Mouse (Mus musculus) gastrocnemius, postnatal 10 days (tissue): ENCODE data around the gene Atxn2l. TPM values are rescaled to one million over a fixed set of nuclear protein-coding genes. Genes with fewer than 3 reads are reported as not detected.
A peak's percentile ranks its signal among the peaks of the same experiment; 100 is the strongest.
"Not testable (repeated sequence)": the region's sequence is repeated elsewhere in the genome, so short reads cannot be mapped to it uniquely, and the experiment has no call there.

Experiments
- DNase-seq: peaks from one replicate; pipeline ENCODE4 v3.0.0; 2021; ENCODE audit warnings: mixed read lengths
- total RNA-seq, 2 experiments: library from RNA; stranded (reverse); gene quantifications; 2 replicates each; pipeline ENCODE4 v1.2.3; 2021

The Atxn2l gene
- total RNA-seq, 2 experiments from 2014 or later, result 33.6 to 45.6 TPM

DNA sequence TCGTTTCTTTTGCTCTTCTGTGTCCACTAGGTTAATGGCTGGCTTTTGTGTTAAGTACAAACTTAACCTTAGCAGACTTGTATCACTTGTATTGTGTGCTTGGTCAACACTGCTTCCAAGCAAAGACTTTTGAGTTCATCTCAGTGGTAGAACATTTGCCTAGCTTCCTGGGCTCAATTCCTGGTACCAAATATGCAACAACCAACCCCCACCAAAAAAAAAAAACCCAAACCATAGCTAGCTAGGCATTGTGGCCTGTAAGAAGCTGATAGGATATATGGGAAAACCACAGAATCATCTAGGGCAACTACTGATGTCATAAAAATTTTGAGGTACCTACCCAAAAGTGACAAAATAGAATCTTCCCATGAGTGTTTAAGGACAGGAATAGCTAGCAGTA lies 12.2 kb downstream of the Atxn2l start:
- no peak for DNase-seq

DNA sequence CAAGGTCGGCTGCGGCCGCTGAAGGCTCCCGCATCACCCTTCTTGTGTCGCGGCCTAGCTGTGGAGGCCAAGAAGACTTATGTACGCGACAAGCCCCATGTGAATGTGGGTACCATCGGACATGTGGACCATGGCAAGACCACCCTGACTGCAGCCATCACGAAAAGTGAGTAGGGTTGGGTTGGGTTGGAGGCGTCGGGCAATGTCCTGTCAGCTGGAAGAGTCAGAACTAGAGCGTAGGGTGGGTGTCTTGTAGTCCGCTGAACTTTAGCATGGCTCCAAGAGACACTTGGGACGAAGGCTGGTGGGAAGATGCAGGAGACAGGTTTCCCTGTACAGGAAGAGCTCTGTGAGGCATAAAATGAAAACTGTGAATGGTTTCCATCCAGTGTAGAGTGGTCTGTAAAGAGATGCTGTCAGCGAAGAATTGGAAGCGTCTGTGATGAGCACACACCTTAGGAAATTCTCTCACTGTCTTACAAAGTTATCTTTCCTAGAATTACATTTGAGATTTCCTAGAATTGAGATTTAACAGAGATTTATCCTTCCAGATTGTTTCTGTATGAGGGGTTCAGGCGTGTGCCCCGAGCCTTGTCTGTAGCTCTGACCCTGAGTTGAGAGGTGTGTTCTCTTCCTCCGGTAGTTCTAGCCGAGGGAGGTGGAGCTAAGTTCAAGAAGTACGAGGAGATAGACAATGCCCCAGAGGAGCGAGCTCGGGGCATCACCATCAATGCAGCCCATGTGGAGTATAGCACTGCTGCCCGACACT lies 15.4 kb downstream of the Atxn2l start:
- DNase-seq, result not testable (repeated sequence)

GRCm38 (mm10) chr7:126487052-126487483 lies 16.2 kb downstream of the Atxn2l start, which contains the start of gene Tufm:
Gene Tufm (plus strand): TSS chr7:126487361.
- peak; percentile 90 for DNase-seq

GRCm38 (mm10) chr7:126482392-126482871 lies 20.8 kb downstream of the Atxn2l start:
- peak; percentile 67 for DNase-seq

DNA sequence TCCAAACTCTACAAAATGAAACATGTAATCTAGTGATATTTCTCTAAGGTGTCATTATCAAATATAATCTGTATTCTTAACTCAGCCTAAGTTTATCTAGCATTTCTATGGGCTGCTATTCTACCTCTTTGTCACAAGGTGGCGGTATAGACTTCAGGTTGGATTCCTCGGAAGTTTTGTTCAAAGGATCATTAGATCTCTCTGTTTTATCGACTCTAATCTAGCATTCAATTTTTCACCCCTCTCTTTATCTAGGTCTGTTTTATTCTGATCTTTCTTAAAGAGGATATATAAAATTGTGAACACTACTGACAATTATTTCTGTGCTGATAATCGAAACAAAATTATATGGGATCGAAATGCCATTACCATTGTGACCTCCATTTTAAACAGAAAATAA lies 21.5 kb downstream of the Atxn2l start:
- no peak for DNase-seq

- DNase-seq, result peak; percentile 87
These were observed 28.1 kb downstream of the Atxn2l start, which contains the start of gene Sh2b1 for GRCm38 (mm10) chr7:126474993-126475581. Gene Sh2b1 (minus strand): TSS chr7:126475424.

DNA sequence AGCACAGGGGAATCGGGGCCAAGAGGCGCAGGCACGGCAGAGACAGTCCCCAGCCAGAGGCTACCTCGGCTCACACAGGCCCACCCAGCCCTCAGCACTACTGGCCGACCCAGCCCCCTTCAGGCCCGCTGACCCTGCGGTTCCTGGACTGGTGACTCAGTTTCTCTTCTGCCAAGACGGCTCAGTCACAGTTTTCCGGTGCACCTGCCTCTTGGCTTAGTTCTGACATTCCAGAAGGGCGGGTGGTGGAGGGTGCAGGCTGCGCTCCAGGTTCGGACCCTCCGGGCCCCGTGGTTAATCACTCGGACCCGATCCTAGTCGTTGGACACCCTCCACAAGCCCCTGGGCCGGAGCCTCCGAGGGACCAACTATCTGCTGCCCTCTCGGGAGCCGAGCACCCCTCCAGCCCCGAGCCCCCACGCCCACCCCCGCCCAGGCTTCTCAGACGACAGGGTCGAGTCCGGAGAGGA lies 28.7 kb downstream of the Atxn2l start:
- DNase-seq, result no peak

GRCm38 (mm10) chr7:126473470-126474086 lies 29.7 kb downstream of the Atxn2l start:
- no peak for DNase-seq

GRCm38 (mm10) chr7:126472713-126473112 lies 30.5 kb downstream of the Atxn2l start:
- DNase-seq, result no peak

- DNase-seq, result no peak
These were observed 30.9 kb downstream of the Atxn2l start for GRCm38 (mm10) chr7:126472306-126472705.

- no peak for DNase-seq
These were observed 31.4 kb downstream of the Atxn2l start for GRCm38 (mm10) chr7:126471853-126472252.

- no peak for DNase-seq
These were observed 31.9 kb downstream of the Atxn2l start for GRCm38 (mm10) chr7:126471361-126471760.

- DNase-seq, result no peak
These were observed 33.2 kb downstream of the Atxn2l start for GRCm38 (mm10) chr7:126470077-126470476.

- peak; percentile 9 for DNase-seq
These were observed 35.2 kb downstream of the Atxn2l start for GRCm38 (mm10) chr7:126467834-126468627.

GRCm38 (mm10) chr7:126467271-126467670 lies 36.0 kb downstream of the Atxn2l start:
- peak; percentile 65 for DNase-seq

DNA sequence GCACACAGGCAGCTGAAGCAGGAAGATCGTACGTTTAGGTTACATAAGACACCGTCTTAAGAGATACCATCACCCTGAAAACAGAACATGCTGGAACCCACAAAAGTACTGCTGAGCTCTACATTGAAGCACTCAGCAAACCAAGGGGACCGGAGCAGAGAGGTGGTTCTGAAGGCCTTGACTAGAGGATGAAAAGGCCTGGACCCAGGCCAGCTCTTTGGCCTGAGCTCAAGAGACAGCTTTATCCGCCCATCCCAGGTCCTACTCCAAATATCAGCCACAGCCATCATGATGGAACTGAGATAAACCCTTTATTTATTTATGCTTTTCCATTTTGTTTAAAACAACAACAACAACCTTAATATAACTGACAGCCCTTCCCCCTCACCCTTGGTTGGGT lies 36.5 kb downstream of the Atxn2l start:
- DNase-seq, result peak; percentile 30

- DNase-seq, result peak; percentile 5
These were observed 37.1 kb downstream of the Atxn2l start for GRCm38 (mm10) chr7:126466116-126466515.

DNA sequence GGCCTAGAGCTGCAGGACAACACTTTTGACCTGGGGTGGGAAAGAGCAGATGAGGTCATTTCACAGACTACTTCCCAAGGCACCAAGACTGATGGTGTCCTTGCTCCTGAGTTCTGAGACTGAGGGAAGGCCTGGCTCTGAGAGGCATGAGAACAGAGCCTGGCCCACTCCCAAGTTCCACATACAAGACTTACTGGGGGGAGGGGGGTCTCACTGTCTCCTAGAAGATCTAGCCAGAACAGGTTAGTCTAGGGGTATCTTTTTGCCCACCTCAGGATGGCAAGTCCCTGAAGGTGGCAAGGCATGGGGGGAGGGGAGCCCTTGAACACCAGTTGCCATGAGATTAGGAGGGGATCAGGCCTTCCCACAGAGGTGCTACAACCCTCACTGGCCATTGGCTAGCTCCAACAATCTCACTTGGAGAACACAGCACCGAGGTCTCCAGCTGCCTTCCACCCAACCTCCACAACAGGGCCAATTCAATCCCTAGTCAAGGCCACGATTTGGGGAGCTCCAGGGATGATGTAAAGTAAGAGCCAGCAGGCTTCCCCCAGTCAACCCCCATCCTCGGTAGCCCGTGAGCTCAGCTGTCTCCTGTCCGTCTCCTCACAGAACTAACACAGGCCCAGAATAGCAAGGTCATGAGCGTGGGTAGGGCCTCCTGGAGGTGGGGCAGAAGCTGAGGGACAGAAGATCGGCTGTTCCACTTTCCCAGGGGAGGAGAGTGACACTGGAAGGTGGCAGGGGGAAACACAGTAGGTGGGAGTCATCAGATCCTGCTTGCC lies 37.8 kb downstream of the Atxn2l start:
- DNase-seq, result peak; percentile 52

DNA sequence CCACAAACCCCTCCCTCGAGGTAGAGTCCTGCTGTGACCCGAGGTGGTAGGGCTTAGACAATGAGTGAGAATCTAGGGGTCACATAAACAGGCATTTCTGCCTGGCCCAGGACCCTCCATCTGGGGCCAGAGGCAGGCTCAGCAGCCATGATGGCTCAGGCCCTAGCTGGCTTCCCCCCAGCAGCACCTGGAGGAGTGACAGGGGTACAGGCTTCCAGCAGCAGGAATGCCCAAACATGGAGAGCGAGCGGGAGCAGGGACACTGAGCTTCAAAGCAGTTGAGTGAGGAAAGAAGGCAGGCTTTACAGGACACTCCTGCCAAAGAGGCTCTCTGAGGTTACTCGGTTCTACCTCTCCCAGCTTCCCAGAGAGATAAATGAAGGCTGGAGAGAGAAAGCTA lies 38.4 kb downstream of the Atxn2l start:
- DNase-seq, result peak; percentile 79

DNA sequence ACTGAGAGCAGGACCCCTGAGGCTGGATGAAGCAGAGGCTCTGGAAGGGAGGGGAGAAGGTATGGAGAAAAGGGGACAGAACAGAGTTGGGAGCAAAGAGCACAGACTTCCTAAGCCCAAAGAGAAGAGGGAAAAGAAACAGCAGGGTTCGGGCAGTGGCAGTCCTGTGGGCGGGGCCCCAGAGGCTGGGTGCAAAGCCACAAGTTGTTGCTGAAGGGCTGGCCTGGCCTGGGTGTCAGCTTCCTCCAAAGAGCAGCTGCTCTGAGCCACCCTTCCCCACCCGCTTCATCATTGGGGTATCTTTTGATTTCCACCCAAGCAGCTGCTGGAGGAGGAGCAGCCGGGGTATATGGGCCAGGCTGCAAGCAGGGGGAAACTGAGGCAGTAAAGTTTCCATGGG lies 39.1 kb downstream of the Atxn2l start:
- DNase-seq, result peak; percentile 75

DNA sequence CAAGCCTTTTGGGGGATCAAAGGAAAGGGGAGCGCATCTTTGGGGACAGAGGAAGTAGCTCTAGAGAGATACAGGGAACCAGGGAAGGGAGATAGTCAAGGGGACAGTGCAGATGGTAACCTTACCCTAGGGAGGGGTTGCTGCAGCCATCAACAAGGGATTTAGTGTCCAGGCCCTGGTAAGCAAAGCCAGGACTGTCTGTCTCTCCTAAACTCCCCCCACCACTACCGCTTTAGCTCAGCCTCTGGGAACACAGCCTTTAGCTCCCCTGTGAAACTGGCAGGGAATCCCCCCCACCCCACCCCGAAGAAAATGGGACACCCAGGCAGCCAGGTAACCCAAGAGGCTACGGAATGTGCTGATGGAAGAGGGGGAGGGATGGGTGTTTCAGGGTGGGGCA lies 39.7 kb downstream of the Atxn2l start:
- peak; percentile 18 for DNase-seq
